16 mouse cellular contexts compared by ENCODE assay signal in genomic region chr16:91771334-91771733, GRCm38 (mm10). TPM values are rescaled to one million over a fixed set of nuclear protein-coding genes. Genes with fewer than 3 reads are reported as not detected.
A peak's percentile ranks its signal among the peaks of the same experiment; 100 is the strongest.
DNase-seq lines count a peak whose midpoint lies in the region; ATAC-seq and TF ChIP-seq lines count a peak whose summit lies in the region.
"Had no signal": no experiment of that assay in that cellular context is flagged by ENCODE, and none has a peak within 500 bp of the region (broad histone marks: within the 10 kb centered on the region; RNA-seq: fewer than 3 reads in every experiment).

No protein-coding gene starts in this region.

- ATAC-seq in neural tube, embryonic 15.5 days (ENCODE audit: low FRiP score): peak; percentile 42; the same call in 1 of the 2 replicates
- ATAC-seq: intestine, postnatal 0 days had no signal

- no peaks in the 10 kb centered on the region for H3K9me3 ChIP-seq in midbrain, embryonic 10.5 days (replicated peaks)
- no peaks in the 10 kb centered on the region for H3K9me3 ChIP-seq in neural tube, embryonic 15.5 days (replicated peaks)
- H3K9me3 ChIP-seq: embryonic facial prominence, embryonic 13.5 days had no signal

- no peaks in the 10 kb centered on the region for H3K27me3 ChIP-seq in midbrain, embryonic 10.5 days (ENCODE audit: low read depth, poor library complexity, severe bottlenecking)
- no peaks in the 10 kb centered on the region for H3K27me3 ChIP-seq in neural tube, embryonic 15.5 days (replicated peaks)
- H3K27me3 ChIP-seq: embryonic facial prominence, embryonic 13.5 days had no signal

- H3K27ac ChIP-seq in layer of hippocampus, adult 2 months: peak overlapping the region; percentile 54; the same call in 1 of the 2 replicates
- H3K27ac ChIP-seq in midbrain, embryonic 10.5 days (replicated peaks): peak overlapping the region; percentile 35; the same call in 1 of the 2 replicates
- peak overlapping the region; percentile 81 for H3K27ac ChIP-seq in neural tube, embryonic 15.5 days (replicated peaks)
- H3K27ac ChIP-seq: embryonic facial prominence, embryonic 13.5 days; left cerebral cortex, adult 2 months had no signal

- DNase-seq in embryo, embryonic 10 days (ENCODE audit: low spot score): peak; percentile 28
- DNase-seq in embryo, embryonic 10.5 days (ENCODE audit: low spot score): no peak
- DNase-seq in layer of hippocampus, adult 2 months (ENCODE audit: low spot score in 2 of 2): no peak
- DNase-seq in layer of hippocampus, postnatal 25 days (ENCODE audit: extremely low spot score in 1 of 2, low spot score in 1 of 2): no peak
- no peak for DNase-seq in midbrain, embryonic 10.5 days (ENCODE audit: low spot score)
- DNase-seq in kidney, postnatal 36 days: no peak
- DNase-seq in natural killer cell, adult 2 months (ENCODE audit: low spot score in 2 of 2): no peak
- DNase-seq: adrenal gland, adult 2 months; cerebellum, postnatal 25 days; spleen, adult 18-20 months; thymus, adult 18-20 months had no signal

- H3K4me3 ChIP-seq in layer of hippocampus, adult 2 months: no peak overlapping the region
- H3K4me3 ChIP-seq in midbrain, embryonic 10.5 days: no peak overlapping the region
- H3K4me3 ChIP-seq in neural tube, embryonic 15.5 days (replicated peaks): no peak overlapping the region
- H3K4me3 ChIP-seq: embryonic facial prominence, embryonic 13.5 days; left cerebral cortex, adult 2 months; myocyte had no signal

- no peak for TF ChIP-seq CTCF in layer of hippocampus, adult 2 months (conservative IDR thresholded peaks at IDR 0.05)

- no peak overlapping the region for H3K9ac ChIP-seq in neural tube, embryonic 15.5 days (replicated peaks)
- H3K9ac ChIP-seq: embryonic facial prominence, embryonic 13.5 days had no signal

- peaks cover 61% of the 10 kb centered on the region for H3K4me1 ChIP-seq in midbrain, embryonic 10.5 days
- peaks cover 67% of the 10 kb centered on the region for H3K4me1 ChIP-seq in neural tube, embryonic 15.5 days

- 87% methylated on average over 6 of the region's 6 CpGs for WGBS in midbrain, embryonic 10.5 days
- 29% methylated on average over 6 of the region's 6 CpGs for WGBS in neural tube, embryonic 15.5 days

- H3K36me3 ChIP-seq in midbrain, embryonic 10.5 days: no peaks in the 10 kb centered on the region
- no peaks in the 10 kb centered on the region for H3K36me3 ChIP-seq in neural tube, embryonic 15.5 days
- H3K36me3 ChIP-seq: embryonic facial prominence, embryonic 13.5 days had no signal

- H3K4me2 ChIP-seq in neural tube, embryonic 15.5 days: no peak overlapping the region
- H3K4me2 ChIP-seq: embryonic facial prominence, embryonic 13.5 days had no signal

RNA-seq across cellular contexts. Expression of gene Itsn1, which starts 42.3 kb away (rescaled TPM):
- 100 to 1,000 TPM; 160 to 176 TPM for total RNA-seq in layer of hippocampus, adult 2 months (2021)
- 100 to 1,000 TPM; 137 to 156 TPM for total RNA-seq in layer of hippocampus, postnatal 25 days (2021)
- 49.5 and 53.0 TPM in 2 replicates for polyA plus RNA-seq in midbrain, embryonic 10.5 days (2016; fragmentation: Nextera tagmentation; extraction: Ambion mirVana)
- polyA plus RNA-seq in neural tube, embryonic 15.5 days (2015; fragmentation: Nextera tagmentation; extraction: Ambion mirVana): 44.5 and 48.6 TPM in 2 replicates

RNA-seq across cellular contexts. Expression of gene Cryzl1, which starts 42.6 kb away (rescaled TPM):
- total RNA-seq in layer of hippocampus, adult 2 months (2021): 100 to 1,000 TPM; 104 to 111 TPM
- total RNA-seq in layer of hippocampus, postnatal 25 days (2021): 100 to 1,000 TPM in 1 of 2 experiments, 10 to 100 TPM in 1; 87.4 to 109 TPM
- 71.2 and 72.5 TPM in 2 replicates for polyA plus RNA-seq in midbrain, embryonic 10.5 days (2016; fragmentation: Nextera tagmentation; extraction: Ambion mirVana)
- polyA plus RNA-seq in neural tube, embryonic 15.5 days (2015; fragmentation: Nextera tagmentation; extraction: Ambion mirVana): 98.8 and 113 TPM in 2 replicates
